Mouse (Mus musculus): ENCODE measurements at regions not wholly inside any gene's neighbourhood (a gene's known extent, or its start where the extent isn't known, plus 50 kb on each side); places are given as distances from the start of the nearest gene placed in this dataset.
A peak's percentile ranks its signal among the peaks of the same experiment; 100 is the strongest.

- DNase-seq, result peak; percentile 13 to 19
Observed at GRCm38 (mm10) chr8:79587258-79587657, 52.2 kb upstream of the Otud4 start.

- peak; percentile 37 to 43 for DNase-seq
Observed at GRCm38 (mm10) chr8:79584966-79585365, 54.5 kb upstream of the Otud4 start.

- DNase-seq, result no peak
Observed at GRCm38 (mm10) chr8:79583326-79583725, 56.1 kb upstream of the Otud4 start.

- DNase-seq, result no peak
Observed at GRCm38 (mm10) chr8:79582195-79582594, 57.2 kb upstream of the Otud4 start.

- no peak for DNase-seq
Observed at GRCm38 (mm10) chr8:79576086-79576485, 63.3 kb upstream of the Otud4 start.

DNA sequence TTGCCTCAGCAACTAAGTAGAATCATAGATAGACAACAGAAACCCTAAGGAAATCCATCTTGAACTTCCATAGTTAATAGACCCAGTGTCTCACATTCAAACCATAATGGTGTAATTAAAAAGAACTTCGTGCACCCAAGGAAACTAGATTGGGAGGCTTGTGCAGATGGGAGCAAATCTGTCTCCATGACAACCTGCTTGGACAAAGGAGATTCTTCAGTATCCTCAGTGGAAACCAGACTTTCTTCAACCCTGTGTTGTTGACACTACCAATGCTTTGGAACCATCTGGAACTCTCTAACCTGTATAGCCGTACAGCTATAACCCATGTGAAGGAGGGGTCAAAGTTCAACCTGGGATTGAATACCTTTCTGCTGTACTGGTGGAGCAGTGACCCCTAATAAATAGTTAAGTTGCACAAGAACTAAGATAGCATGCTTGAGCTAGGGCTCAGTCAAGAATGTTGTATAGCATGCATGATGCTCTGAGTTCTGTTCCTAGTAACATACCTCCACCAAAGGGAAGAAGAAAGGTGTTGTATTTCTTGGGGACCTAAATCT is 64.2 kb upstream of the Otud4 start:
- no peak for DNase-seq

DNA sequence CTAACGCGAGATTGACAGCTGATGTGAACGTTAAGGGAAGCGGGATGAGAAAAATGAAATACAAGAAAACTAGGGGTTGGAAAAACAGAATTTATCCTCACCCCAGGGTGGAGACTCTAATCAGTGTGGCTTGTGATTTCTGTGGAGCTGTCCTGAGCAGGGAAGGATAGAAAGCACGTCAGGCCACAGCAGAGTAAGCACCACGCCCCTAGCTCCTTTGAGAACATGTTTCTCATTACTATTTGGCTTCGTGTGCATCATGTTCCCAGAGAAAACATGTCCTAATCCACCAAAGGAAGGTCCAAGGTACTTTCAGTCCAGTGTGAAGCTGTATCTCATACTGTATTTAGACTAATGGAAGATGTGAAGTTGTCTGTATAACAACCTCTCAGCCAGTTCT is 65.9 kb upstream of the Otud4 start:
- no peak for DNase-seq

DNA sequence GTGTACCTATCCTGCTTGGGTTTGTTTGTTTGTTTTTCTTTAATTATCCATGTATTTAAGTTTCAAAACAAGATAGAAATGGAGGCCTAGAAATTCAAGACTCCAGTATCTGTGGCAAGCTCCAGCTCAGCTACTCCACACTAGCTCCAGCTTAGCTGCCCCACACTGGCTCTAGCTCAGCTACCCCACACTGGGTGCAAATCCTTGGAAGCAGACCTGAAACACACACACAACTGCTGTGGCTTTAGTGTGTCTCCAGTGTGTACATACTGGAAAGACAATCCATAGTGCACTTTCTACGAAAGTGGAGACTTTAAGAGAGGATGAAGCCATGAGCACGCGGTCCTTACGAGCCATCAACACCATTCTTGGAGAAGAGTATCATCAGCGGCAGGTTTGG is 66.9 kb upstream of the Otud4 start:
- no peak for DNase-seq

- no peak for DNase-seq
Observed at GRCm38 (mm10) chr8:79563101-79563500, 76.3 kb upstream of the Otud4 start.

- DNase-seq, result no peak
Observed at GRCm38 (mm10) chr8:79562669-79563068, 76.7 kb upstream of the Otud4 start.

DNA sequence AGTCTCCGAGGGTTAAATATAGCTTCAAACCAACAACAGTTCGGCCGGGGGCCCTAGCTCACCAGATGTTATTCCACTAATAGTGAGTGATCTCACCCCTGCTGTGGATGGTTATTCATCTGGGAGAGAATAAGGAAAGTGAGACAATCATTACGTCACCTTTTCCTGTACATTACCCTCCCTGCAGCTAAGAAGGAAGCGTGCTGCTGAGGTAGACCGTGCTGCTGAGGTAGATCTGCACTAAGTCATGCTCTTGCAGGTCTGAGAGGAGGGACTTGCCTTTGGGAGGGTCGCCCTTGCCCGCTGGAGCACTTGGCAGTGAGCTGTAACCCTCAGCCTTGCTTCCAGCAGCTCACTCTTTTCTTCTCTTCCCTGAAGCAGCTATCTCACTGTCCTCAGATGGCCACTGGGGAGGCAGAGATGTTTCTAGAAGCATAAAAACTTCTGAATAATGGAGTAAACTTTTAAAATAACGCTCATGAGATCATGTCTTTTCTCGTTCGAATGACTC is 77.3 kb upstream of the Otud4 start:
- DNase-seq, result no peak

DNA sequence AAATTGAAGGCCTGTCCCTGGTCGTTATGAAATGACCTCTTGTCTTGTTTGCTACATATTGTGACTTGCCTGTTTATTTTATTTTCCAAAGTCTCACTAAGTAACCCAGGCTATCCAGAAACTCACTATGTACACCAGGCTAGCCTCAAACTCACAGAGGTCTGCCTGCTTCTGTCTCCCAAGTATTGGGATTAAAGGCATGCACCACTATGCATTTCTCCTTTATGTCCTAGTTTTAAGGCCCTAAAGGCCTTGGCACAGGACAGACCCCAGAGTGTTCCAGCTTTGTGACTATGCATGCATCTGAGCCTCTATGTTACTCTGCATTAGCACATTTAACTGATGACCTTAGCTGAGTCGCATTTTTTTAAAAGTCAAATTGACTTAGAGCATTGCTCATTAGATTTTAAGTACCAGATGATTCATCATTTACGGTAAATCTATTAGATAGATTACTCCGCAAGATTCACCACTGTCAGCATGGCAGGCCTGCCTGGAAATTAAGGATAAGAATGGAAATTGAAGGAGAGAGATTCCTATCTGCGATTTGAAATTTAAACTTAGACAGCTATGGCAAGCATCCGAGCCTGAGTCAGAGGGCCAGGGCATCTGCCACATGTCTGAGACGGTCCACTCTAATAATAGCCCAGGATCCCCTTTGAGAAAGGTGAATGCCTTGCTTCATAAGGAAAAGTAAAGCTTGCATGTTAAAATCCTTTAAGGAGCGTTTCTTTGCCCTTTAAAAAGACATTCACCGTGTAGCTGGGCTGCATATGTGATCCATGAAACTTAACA is 78.0 kb upstream of the Otud4 start:
- DNase-seq, result no peak

- DNase-seq, result no peak
Observed at GRCm38 (mm10) chr8:79559516-79559915, 79.9 kb upstream of the Otud4 start.

- DNase-seq, result no peak
Observed at GRCm38 (mm10) chr8:79554311-79554710, 85.1 kb upstream of the Otud4 start.

DNA sequence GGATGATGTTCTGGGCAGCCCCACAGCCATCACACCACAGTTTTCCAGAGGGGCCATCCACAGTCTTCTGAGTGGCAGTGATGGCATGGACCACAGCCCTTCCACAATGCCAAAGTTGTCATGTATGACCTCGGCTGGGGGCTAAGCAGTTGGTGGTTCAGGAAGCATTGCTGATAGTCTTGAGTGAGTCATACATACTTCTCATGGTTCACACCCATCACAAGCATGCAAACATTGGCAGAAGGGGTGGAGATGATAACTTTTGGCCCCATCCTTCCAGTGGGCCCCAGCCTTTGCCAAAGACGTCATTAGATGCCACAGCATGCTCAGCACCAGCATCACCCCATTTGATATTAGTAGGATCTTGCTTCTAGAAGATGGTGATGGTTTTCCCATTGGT is 89.3 kb upstream of the Otud4 start:
- no peak for DNase-seq

- no peak for DNase-seq
Observed at GRCm38 (mm10) chr8:79548156-79548555, 91.3 kb upstream of the Otud4 start.

GRCm38 (mm10) chr8:79545866-79546373 is 93.5 kb upstream of the Otud4 start:
- no peak for DNase-seq

GRCm38 (mm10) chr8:79542461-79542860 is 97.0 kb upstream of the Otud4 start:
- DNase-seq, result no peak

- no peak for DNase-seq
Observed at GRCm38 (mm10) chr8:79540053-79540452, 99.4 kb upstream of the Otud4 start.

DNA sequence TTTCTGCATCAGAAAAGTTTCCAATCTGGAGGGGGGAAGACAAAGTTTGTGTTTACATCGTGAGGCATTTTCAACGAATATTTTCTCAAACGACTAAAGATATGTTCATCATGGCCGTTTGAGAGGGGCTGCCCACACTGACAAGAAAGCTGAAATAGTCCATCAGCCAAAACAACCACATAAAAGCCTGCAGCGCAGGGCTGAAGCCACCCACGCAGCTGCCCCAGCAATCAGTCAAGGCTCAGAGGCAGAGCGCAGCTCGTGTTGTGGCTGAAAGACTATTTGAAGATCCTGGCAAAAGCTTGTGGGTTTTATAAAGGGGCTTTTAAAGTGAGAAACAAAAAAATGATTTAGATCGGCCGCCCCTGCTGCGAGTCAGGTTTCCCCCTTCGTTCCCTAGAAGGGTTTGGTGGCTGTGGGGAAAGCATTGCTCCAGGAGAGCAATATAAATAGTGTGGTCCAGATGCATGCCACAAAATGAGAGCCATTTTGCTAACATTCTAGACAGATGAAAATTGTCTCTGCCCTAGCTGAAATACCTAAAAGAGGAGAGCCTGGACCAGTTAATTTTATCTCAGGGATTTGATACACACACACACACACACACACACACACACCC is 105.0 kb upstream of the Otud4 start:
- no peak for DNase-seq

GRCm38 (mm10) chr8:79529556-79529955 is 109.9 kb upstream of the Otud4 start:
- DNase-seq, result no peak

DNA sequence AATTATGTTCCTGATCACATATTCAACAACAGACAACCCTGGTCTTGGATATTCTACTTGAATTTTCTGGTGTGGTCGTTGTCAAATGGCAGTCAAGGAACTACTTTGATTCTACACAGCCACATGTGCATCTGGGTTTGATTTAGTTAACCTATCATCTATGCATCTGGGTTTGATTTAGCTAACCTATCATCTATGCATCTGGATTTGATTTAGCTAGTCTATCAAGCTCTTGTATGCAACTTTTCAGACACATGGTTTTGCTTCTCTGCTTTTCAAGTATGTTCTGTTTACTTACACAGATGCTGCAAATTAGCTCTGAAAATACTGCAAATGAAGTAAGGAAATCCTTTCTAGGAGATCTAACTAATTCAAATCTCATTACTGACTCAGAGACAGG is 117.4 kb upstream of the Otud4 start:
- no peak for DNase-seq

GRCm38 (mm10) chr8:79518966-79519365 is 119.6 kb upstream of the Smad1 start:
- no peak for DNase-seq

- DNase-seq, result no peak
Observed at GRCm38 (mm10) chr8:79515282-79515783, 116.0 kb upstream of the Smad1 start.

All from cerebellum, adult 18-20 months (tissue).